Mouse (Mus musculus) frontal cortex, postnatal 14 days (tissue): ENCODE data around the gene Mtmr6.

ENCODE experiments used
- DNase-seq, 2 experiments: peaks; one replicate each; pipeline ENCODE4 v3.0.0; 2022; ENCODE audit warnings: low spot score in 2 of 2

The Mtmr6 gene

GRCm38 (mm10) chr14:60264990-60265876 is at the start of gene Mtmr6:
TSS of gene Mtmr6 (plus strand) at chr14:60265228.
- DNase-seq = peak; percentile 89 to 91

DNA sequence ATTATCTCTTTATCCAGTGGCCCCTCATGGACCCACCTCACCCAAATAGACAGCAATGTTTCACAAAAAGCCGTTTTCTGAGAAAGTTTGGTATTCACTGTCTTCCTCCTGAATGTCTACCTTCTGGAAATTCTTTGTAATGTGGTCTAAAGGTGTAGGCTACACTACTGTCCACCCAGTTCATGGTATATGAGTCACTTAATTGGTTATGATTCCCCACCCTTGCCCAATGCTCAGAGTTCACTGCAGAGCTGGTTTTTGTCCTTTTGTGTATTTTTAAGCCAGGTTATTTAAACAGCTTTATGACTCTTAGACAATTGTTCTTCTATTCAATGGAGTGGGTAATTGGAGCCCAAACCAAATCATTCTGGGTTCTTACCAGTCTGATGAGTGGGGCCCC is 48.9 kb upstream of the Mtmr6 start:
- DNase-seq = no peak

GRCm38 (mm10) chr14:60217616-60218015 is 47.4 kb upstream of the Mtmr6 start:
- DNase-seq = no peak

DNA sequence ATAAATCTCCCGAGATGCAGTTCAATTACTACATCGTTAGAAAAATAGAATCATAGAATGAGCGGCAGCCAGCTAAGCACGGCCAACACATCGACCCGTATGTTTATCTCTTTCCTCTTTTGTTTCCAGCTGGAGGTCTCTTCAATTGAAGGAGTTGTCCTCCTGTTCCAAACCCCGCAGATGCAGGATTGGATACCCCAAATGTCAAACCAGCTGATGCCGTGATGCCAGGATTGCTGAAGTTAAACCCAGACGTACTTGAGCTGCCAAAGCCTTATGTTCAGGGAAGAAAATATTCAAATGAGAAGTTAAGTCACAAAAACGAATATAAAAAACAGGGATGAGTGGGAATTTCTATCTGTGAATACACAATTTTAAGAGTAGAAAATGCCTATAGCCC is 45.1 kb upstream of the Mtmr6 start:
- no peak for DNase-seq

GRCm38 (mm10) chr14:60238551-60238950 is 26.5 kb upstream of the Mtmr6 start:
- DNase-seq = no peak

- no peak for DNase-seq
These were observed 14.7 kb upstream of the Mtmr6 start for GRCm38 (mm10) chr14:60250366-60250765.

- DNase-seq = no peak
These were observed 14.1 kb upstream of the Mtmr6 start for GRCm38 (mm10) chr14:60250879-60251278.

GRCm38 (mm10) chr14:60251281-60252003 is 13.6 kb upstream of the Mtmr6 start, which contains the start of the genes Nupl1 and Gm49336:
TSS of gene Nupl1 (minus strand) at chr14:60251431.
TSS of gene Gm49336 (minus strand) at chr14:60251507.
- DNase-seq = peak; percentile 97 to 98

DNA sequence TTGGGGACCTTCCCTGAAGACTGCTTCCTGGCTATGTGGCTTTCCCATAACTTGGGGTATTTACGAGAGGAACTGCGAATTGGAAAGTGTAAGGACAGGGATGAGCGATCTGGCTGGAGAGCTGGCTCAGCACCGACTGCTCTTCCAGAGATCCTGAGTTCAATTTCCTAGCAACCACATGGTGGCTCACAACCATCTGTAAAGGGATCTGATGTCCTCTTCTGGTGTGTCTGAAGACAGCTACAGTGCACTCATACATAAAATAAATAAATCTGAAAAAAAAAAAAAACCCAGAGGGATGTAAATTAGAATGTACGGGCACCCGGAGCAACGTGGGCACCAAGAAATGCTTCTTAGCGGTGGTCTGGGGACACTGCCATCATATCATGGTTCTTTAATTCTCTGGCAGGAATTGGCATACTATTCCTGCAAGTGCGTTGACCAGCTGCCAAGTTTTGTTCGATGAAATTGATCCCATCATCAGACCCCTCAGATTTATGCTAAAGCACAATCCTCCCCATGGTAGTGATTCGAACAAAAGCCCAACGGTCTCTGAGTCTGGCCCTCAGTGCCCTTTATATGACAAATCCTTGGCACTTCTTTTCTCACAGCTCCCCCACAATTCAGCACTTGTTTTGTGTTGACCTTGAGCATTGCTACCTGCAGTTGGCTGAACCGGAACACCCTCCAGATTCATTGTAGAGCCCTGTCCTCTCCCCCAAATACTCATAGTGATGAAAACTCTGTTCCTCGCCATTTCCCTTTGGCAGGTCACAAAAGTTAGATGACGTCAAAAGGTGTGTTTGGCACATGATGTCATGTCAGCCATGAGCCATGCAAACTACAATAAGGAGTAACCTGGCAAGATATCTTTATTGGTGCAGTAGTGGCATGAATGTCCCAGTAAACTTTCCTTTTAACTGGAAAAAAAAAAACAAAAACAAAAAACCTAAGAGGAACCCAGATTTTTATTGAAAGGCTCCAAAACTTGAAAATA is 12.7 kb upstream of the Mtmr6 start:
- DNase-seq = peak in 1 of 2 experiments; percentile 12

- DNase-seq = no peak
These were observed 11.6 kb upstream of the Mtmr6 start for GRCm38 (mm10) chr14:60253466-60253865.

- DNase-seq = no peak
These were observed 10.3 kb upstream of the Mtmr6 start for GRCm38 (mm10) chr14:60254774-60255173.

DNA sequence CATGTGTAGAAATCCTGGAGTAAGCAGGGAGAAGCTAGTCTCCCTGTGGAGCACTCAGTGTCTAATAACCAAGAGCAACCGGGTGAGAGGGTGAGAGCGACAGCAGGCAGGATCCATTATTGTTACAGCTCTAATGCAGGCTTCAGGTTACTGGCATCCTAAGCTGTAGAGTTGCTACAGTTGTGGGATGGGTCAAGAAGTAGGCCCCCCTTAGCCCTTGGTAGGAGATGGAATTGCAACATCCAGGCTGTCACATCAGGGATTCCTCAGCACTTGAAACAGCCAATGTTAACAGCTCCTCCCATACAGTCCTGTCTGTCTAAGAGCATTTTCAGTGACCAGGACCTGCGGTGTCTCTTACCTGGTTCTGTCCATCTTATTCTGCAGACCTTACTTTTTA is 8.7 kb upstream of the Mtmr6 start:
- DNase-seq = no peak

DNA sequence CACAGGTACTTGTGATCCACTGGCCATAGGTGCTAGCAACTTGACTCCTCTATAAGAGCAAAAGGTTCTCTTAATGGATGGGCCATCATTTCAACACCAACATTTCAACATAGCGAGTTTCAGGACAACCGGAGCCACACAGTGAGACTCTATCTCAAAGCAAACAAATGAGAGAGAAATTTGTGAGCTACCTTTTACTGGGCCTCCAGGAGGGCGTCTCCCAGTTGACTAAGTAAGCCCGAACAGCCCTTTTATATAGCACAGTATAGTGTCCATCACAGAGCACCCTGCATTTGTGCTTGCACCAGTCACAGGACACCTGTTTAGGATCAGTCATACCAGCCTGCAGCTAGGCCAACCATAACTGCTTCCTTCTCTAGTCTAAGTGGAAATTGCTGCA is 7.9 kb upstream of the Mtmr6 start:
- DNase-seq = no peak

- DNase-seq = no peak
These were observed 7.2 kb upstream of the Mtmr6 start for GRCm38 (mm10) chr14:60257851-60258250.

DNA sequence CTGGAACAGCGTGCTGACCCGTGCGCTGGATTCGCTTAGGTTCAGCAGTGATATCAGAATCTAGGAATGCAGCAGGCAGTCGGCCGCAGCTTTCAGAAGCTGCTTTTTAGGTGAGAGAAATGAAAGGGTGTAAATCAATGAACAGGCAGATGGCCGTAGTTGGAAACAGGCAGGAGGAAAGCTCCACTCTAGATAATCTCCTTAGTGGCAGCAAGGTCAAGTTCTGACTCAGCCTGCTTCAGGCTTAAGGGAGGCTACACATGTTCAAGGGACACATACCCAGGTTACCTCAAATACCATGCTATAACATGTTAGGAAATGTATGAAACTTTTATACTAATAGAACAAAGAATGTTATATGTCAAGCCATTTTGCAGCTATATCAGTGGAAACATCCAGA is 2.7 kb upstream of the Mtmr6 start:
- DNase-seq = no peak

DNA sequence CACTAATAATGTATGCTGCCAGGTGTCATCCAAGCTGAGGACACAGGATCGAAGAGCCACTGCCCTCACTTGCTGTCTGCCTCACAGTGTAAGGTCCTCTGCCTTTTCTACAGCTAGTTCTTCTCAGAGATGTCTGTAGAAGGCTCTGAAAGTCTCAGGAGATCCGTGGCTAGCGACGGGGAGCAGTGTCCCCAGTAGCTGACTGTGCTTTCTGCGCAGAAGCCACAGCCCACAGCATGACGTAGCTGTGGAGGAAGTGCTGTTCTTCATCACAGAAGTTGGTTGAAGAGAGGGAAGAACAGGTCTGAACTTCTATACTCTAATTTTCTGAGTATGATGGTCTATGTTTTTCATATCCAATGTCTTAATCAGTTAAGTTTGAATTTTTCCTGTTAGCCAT is 4.3 kb downstream of the Mtmr6 start:
- DNase-seq = no peak

GRCm38 (mm10) chr14:60273346-60273745 is 8.3 kb downstream of the Mtmr6 start:
- DNase-seq = no peak

- DNase-seq = no peak
These were observed 10.6 kb downstream of the Mtmr6 start for GRCm38 (mm10) chr14:60275301-60276276.

- DNase-seq = no peak
These were observed 21.3 kb downstream of the Mtmr6 start for GRCm38 (mm10) chr14:60286194-60286863.

DNA sequence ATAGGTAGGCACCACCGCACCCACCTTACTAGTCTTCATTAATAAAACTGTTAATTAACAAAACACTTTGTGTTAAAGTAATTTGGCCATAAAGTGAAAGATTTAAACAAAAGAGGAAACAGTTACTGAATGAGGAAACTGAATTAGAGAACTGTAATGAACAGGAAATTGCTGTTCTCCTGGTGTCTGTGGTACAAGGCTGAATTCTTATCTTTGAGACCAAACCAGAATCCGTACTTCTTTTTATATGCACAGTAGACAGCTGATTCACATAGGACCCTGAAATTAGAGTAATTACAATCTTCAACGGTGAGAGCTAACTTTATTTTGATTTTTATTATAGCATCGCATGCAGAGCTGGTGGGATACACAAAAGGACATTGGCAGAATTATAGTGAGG is 25.3 kb downstream of the Mtmr6 start:
- DNase-seq = no peak
